Mouse (Mus musculus): ENCODE results near the gene Ret. TPM values are rescaled to one million over a fixed set of nuclear protein-coding genes. Genes with fewer than 3 reads are reported as not detected.

The Ret gene
- polyA plus RNA-seq, 1 experiment, result 1.3 TPM

- 26% methylated on average over 3 of the region's 3 CpGs for WGBS
- no peaks in the 10 kb centered on the region for H3K4me1 ChIP-seq (replicated peaks; ENCODE audit: control insufficient read depth, insufficient read depth, low read length)
- no peak overlapping the region for H3K27ac ChIP-seq (ENCODE audit: control insufficient read depth, insufficient read depth, low read length)
- TF ChIP-seq POLR2A (IDR thresholded peaks at IDR 0.05; ENCODE audit: control insufficient read depth, extremely low read depth, insufficient read depth, low read length, poor library complexity) (no peak), CTCF (IDR thresholded peaks at IDR 0.05; ENCODE audit: borderline replicate concordance, control insufficient read depth, extremely low read depth, insufficient read depth, low read length, poor library complexity) (no peak)
- peaks cover 2% of the 10 kb centered on the region; the same call in 1 of the 2 replicates for H3K27me3 ChIP-seq (ENCODE audit: control insufficient read depth, insufficient read depth, low read length)
- H3K4me3 ChIP-seq (ENCODE audit: control insufficient read depth, insufficient read depth, low read length), result no peak overlapping the region
- no peak for DNase-seq
- no peaks in the 10 kb centered on the region for H3K36me3 ChIP-seq (ENCODE audit: control insufficient read depth, insufficient read depth, low read length)
These were observed 4.6 kb downstream of the Ret start for GRCm38 (mm10) chr6:118192882-118193281.

DNA sequence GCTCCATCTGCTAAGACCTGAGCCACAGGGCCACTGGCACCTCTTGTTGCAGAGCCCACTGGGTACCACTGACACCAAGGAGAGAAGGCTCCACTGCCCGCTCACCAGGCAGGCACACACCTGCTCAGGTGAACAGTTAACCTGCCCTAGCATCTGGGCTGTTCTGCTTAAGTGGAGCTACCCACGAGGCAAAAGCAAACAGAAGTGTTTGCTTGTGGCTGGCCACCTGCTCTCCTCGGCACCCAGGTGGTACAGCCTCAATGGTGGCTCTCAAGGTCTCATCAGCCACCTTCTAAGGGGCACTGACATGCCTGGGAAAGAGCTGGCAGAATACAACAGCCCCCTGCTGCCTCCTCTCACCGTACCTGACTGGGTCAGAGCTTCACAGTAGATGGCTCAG lies 5.3 kb downstream of the Ret start:
- peaks cover 2% of the 10 kb centered on the region; the same call in 1 of the 2 replicates for H3K27me3 ChIP-seq (ENCODE audit: control insufficient read depth, insufficient read depth, low read length)

DNA sequence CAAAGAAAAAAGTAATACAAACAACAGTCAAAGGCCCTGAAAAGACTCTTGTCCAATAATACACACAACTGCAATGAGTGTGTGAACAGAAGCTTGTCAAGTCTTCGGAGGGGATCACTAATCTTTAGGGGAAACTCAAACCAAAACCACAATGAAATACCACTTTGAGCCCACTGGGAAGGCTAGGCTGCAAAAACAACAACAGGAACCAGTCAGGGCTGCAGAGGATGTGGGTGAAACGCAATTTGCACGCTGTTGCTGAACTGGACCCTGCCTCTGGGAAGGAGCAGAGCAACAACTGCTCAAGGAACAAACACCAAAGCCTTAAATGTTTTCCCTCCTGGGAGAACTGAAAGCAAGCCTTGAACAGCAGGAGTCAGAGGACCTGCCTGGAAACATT lies 7.8 kb downstream of the Ret start:
- DNase-seq, result no peak
- Histone ChIP-seq H3K4me3 (ENCODE audit: control insufficient read depth, insufficient read depth, low read length) (no peak overlapping the region), H3K27me3 (ENCODE audit: control insufficient read depth, insufficient read depth, low read length) (no peaks in the 10 kb centered on the region), H3K36me3 (ENCODE audit: control insufficient read depth, insufficient read depth, low read length) (no peaks in the 10 kb centered on the region), H3K27ac (ENCODE audit: control insufficient read depth, insufficient read depth, low read length) (no peak overlapping the region), H3K4me1 (replicated peaks; ENCODE audit: control insufficient read depth, insufficient read depth, low read length) (no peaks in the 10 kb centered on the region)
- WGBS, result 8% methylated on average over 3 of the region's 3 CpGs
- TF ChIP-seq CTCF (IDR thresholded peaks at IDR 0.05; ENCODE audit: borderline replicate concordance, control insufficient read depth, extremely low read depth, insufficient read depth, low read length, poor library complexity) (no peak), POLR2A (IDR thresholded peaks at IDR 0.05; ENCODE audit: control insufficient read depth, extremely low read depth, insufficient read depth, low read length, poor library complexity) (no peak)

More for the DNA sequence above, 5.3 kb downstream of the Ret start:
- no peak for DNase-seq
- Histone ChIP-seq H3K36me3 (ENCODE audit: control insufficient read depth, insufficient read depth, low read length) (no peaks in the 10 kb centered on the region), H3K4me1 (replicated peaks; ENCODE audit: control insufficient read depth, insufficient read depth, low read length) (no peaks in the 10 kb centered on the region), H3K4me3 (ENCODE audit: control insufficient read depth, insufficient read depth, low read length) (no peak overlapping the region), H3K27ac (ENCODE audit: control insufficient read depth, insufficient read depth, low read length) (no peak overlapping the region)
- TF ChIP-seq CTCF (IDR thresholded peaks at IDR 0.05; ENCODE audit: borderline replicate concordance, control insufficient read depth, extremely low read depth, insufficient read depth, low read length, poor library complexity), result no peak
- TF ChIP-seq POLR2A (IDR thresholded peaks at IDR 0.05; ENCODE audit: control insufficient read depth, extremely low read depth, insufficient read depth, low read length, poor library complexity), result no peak
- WGBS, result 49% methylated on average over 4 of the region's 4 CpGs

GRCm38 (mm10) chr6:118188599-118188998 lies 8.9 kb downstream of the Ret start:
- 85% methylated on average over 9 of the region's 9 CpGs for WGBS
- TF ChIP-seq CTCF (IDR thresholded peaks at IDR 0.05; ENCODE audit: borderline replicate concordance, control insufficient read depth, extremely low read depth, insufficient read depth, low read length, poor library complexity), result no peak
- TF ChIP-seq POLR2A (IDR thresholded peaks at IDR 0.05; ENCODE audit: control insufficient read depth, extremely low read depth, insufficient read depth, low read length, poor library complexity), result no peak
- no peak for DNase-seq

GRCm38 (mm10) chr6:118187285-118187641 lies 10.3 kb downstream of the Ret start:
- H3K36me3 ChIP-seq (ENCODE audit: control insufficient read depth, insufficient read depth, low read length), result no peaks in the 10 kb centered on the region
- no peak for DNase-seq
- H3K27me3 ChIP-seq (ENCODE audit: control insufficient read depth, insufficient read depth, low read length), result no peaks in the 10 kb centered on the region
- H3K4me1 ChIP-seq (replicated peaks; ENCODE audit: control insufficient read depth, insufficient read depth, low read length), result no peaks in the 10 kb centered on the region
- 95% methylated on average over 3 of the region's 3 CpGs for WGBS
- H3K27ac ChIP-seq (ENCODE audit: control insufficient read depth, insufficient read depth, low read length), result no peak overlapping the region
- H3K4me3 ChIP-seq (ENCODE audit: control insufficient read depth, insufficient read depth, low read length), result no peak overlapping the region
- TF ChIP-seq CTCF (IDR thresholded peaks at IDR 0.05; ENCODE audit: borderline replicate concordance, control insufficient read depth, extremely low read depth, insufficient read depth, low read length, poor library complexity) (no peak), POLR2A (IDR thresholded peaks at IDR 0.05; ENCODE audit: control insufficient read depth, extremely low read depth, insufficient read depth, low read length, poor library complexity) (no peak)

More at GRCm38 (mm10) chr6:118188599-118188998, 8.9 kb downstream of the Ret start:
- H3K36me3 ChIP-seq (ENCODE audit: control insufficient read depth, insufficient read depth, low read length), result no peaks in the 10 kb centered on the region
- H3K4me3 ChIP-seq (ENCODE audit: control insufficient read depth, insufficient read depth, low read length), result no peak overlapping the region
- no peak overlapping the region for H3K27ac ChIP-seq (ENCODE audit: control insufficient read depth, insufficient read depth, low read length)
- H3K4me1 ChIP-seq (replicated peaks; ENCODE audit: control insufficient read depth, insufficient read depth, low read length), result no peaks in the 10 kb centered on the region
- no peaks in the 10 kb centered on the region for H3K27me3 ChIP-seq (ENCODE audit: control insufficient read depth, insufficient read depth, low read length)

GRCm38 (mm10) chr6:118186620-118187284 lies 10.8 kb downstream of the Ret start:
- H3K27ac ChIP-seq (ENCODE audit: control insufficient read depth, insufficient read depth, low read length), result no peak overlapping the region
- 92% methylated on average over 17 of the region's 17 CpGs for WGBS
- no peaks in the 10 kb centered on the region for H3K4me1 ChIP-seq (replicated peaks; ENCODE audit: control insufficient read depth, insufficient read depth, low read length)
- no peak overlapping the region for H3K4me3 ChIP-seq (ENCODE audit: control insufficient read depth, insufficient read depth, low read length)
- H3K36me3 ChIP-seq (ENCODE audit: control insufficient read depth, insufficient read depth, low read length), result no peaks in the 10 kb centered on the region
- TF ChIP-seq POLR2A (IDR thresholded peaks at IDR 0.05; ENCODE audit: control insufficient read depth, extremely low read depth, insufficient read depth, low read length, poor library complexity), result no peak
- no peak for TF ChIP-seq CTCF (IDR thresholded peaks at IDR 0.05; ENCODE audit: borderline replicate concordance, control insufficient read depth, extremely low read depth, insufficient read depth, low read length, poor library complexity)
- no peak for DNase-seq
- H3K27me3 ChIP-seq (ENCODE audit: control insufficient read depth, insufficient read depth, low read length), result no peaks in the 10 kb centered on the region
